Mouse (Mus musculus) liver, embryonic 11.5 days (tissue): ENCODE results near the gene Tmem39a. TPM values are rescaled to one million over a fixed set of nuclear protein-coding genes. Genes with fewer than 3 reads are reported as not detected.
A peak's percentile ranks its signal among the peaks of the same experiment; 100 is the strongest.

ENCODE experiments used
- ATAC-seq: fragments of 200-750 bp; cut with Nextera tagmentation; replicated peaks from 2 replicates; pipeline ENCODE4 v1.8.0; 2017; ENCODE audit warnings: moderate number of reproducible peaks, mild to moderate bottlenecking, moderate TSS enrichment, moderate library complexity; ENCODE audit not compliant: low FRiP score
- DNase-seq: peaks from one replicate; pipeline ENCODE4 v3.0.0-alpha.2; 2017; ENCODE audit warnings: low spot score
- H3K27ac ChIP-seq: fragments of 300-500 bp; sonication (generic); 2 replicates; pipeline ENCODE4 v1.5.1; 2014; ENCODE audit warnings: mild to moderate bottlenecking, low read depth, low read length, control low read depth
- H3K27me3 ChIP-seq: fragments of 300-500 bp; sonication (generic); replicated peaks from 2 replicates; pipeline ENCODE4 v1.6.1; 2014; ENCODE audit warnings: low read length, mixed read lengths; ENCODE audit not compliant: control insufficient read depth, insufficient read depth
- H3K36me3 ChIP-seq: fragments of 300-500 bp; sonication (generic); 2 replicates; pipeline ENCODE4 v1.6.1; 2014; ENCODE audit warnings: mild to moderate bottlenecking, low read length, moderate library complexity, mixed read lengths; ENCODE audit not compliant: control insufficient read depth, insufficient read depth
- H3K4me1 ChIP-seq: fragments of 300-500 bp; sonication (generic); replicated peaks from 2 replicates; pipeline ENCODE4 v1.6.1; 2014; ENCODE audit warnings: low read length, mixed read lengths; ENCODE audit not compliant: control insufficient read depth, insufficient read depth
- H3K4me2 ChIP-seq: fragments of 300-500 bp; sonication (generic); 2 replicates; pipeline ENCODE4 v1.6.1; 2014; ENCODE audit warnings: mild to moderate bottlenecking, control low read depth, moderate library complexity
- H3K4me3 ChIP-seq: fragments of 300-500 bp; sonication (generic); 2 replicates; pipeline ENCODE4 v1.5.1; 2014; ENCODE audit warnings: low read depth, low read length, control low read depth
- H3K9ac ChIP-seq: fragments of 300-500 bp; sonication (generic); 2 replicates; pipeline ENCODE4 v1.6.1; 2014; ENCODE audit warnings: low read depth, low read length, control low read depth
- H3K9me3 ChIP-seq: fragments of 300-500 bp; sonication (generic); 2 replicates; pipeline ENCODE4 v1.6.1; 2016; ENCODE audit warnings: low read length, inconsistent platforms, mixed read lengths; ENCODE audit not compliant: control insufficient read depth
- WGBS: fragments of 180-500 bp; shearing (Covaris S2); extraction: QIAGEN DNeasy Blood & Tissue Kit; methylation state at CpG from one replicate; pipeline ENCODE4 v1.1.7; 2014; 5-methylcytosine and 5-hydroxymethylcytosine counted together
- polyA plus RNA-seq: library from polyadenylated mRNA; unstranded; fragments of >200 nt; fragmentation: Nextera tagmentation; extraction: Ambion mirVana; gene quantifications from 2 replicates; pipeline ENCODE4 v1.2.1, GENCODE M21; 2014

Gene Tmem39a
- polyA plus RNA-seq, 1 experiment from 2014 or later: 88.7 TPM

GRCm38 (mm10) chr16:38613646-38614045, 55.1 kb downstream of the Tmem39a start:
- H3K4me3 ChIP-seq: no peak overlapping the region
- no peaks in the 10 kb centered on the region for H3K27me3 ChIP-seq
- no peaks in the 10 kb centered on the region for H3K9me3 ChIP-seq
- ATAC-seq (no peak), DNase-seq (no peak)
- H3K27ac ChIP-seq: no peak overlapping the region
- H3K36me3 ChIP-seq: peaks cover 11% of the 10 kb centered on the region
- H3K9ac ChIP-seq: no peak overlapping the region
- no peak overlapping the region for H3K4me2 ChIP-seq
- no peaks in the 10 kb centered on the region for H3K4me1 ChIP-seq
- 88% methylated on average over 6 of the region's 6 CpGs for WGBS

GRCm38 (mm10) chr16:38617977-38618376, 59.5 kb downstream of the Tmem39a start:
- no peak for ATAC-seq
- Histone ChIP-seq H3K9ac (no peak overlapping the region), H3K9me3 (no peaks in the 10 kb centered on the region), H3K36me3 (no peaks in the 10 kb centered on the region), H3K4me3 (no peak overlapping the region), H3K27ac (no peak overlapping the region), H3K4me1 (no peaks in the 10 kb centered on the region), H3K4me2 (no peak overlapping the region), H3K27me3 (no peaks in the 10 kb centered on the region)
- 90% methylated on average over 13 of the region's 13 CpGs for WGBS
- no peak for DNase-seq

- 31% methylated on average over 6 of the region's 6 CpGs for WGBS
- Histone ChIP-seq H3K36me3 (no peaks in the 10 kb centered on the region), H3K9me3 (no peaks in the 10 kb centered on the region), H3K27me3 (no peaks in the 10 kb centered on the region), H3K4me2 (no peak overlapping the region), H3K4me1 (no peaks in the 10 kb centered on the region), H3K27ac (no peak overlapping the region), H3K9ac (no peak overlapping the region), H3K4me3 (no peak overlapping the region)
- DNase-seq (peak; percentile 68), ATAC-seq (no peak)
Measured at GRCm38 (mm10) chr16:38619054-38619453, 60.6 kb downstream of the Tmem39a start.

- no peaks in the 10 kb centered on the region for H3K36me3 ChIP-seq
- 89% methylated on average over 16 of the region's 16 CpGs for WGBS
Measured at GRCm38 (mm10) chr16:38620696-38621450, 62.4 kb downstream of the Tmem39a start.

GRCm38 (mm10) chr16:38622283-38622682, 63.8 kb downstream of the Tmem39a start:
- H3K36me3 ChIP-seq: no peaks in the 10 kb centered on the region
- WGBS: 66% methylated on average over 2 of the region's 2 CpGs

More at GRCm38 (mm10) chr16:38620696-38621450, 62.4 kb downstream of the Tmem39a start:
- H3K27me3 ChIP-seq: no peaks in the 10 kb centered on the region
- no peak overlapping the region for H3K4me3 ChIP-seq
- no peak overlapping the region for H3K4me2 ChIP-seq
- no peak for DNase-seq
- no peak overlapping the region for H3K27ac ChIP-seq
- no peak for ATAC-seq
- no peaks in the 10 kb centered on the region for H3K4me1 ChIP-seq
- no peaks in the 10 kb centered on the region for H3K9me3 ChIP-seq
- H3K9ac ChIP-seq: no peak overlapping the region

GRCm38 (mm10) chr16:38624303-38624702, 65.8 kb downstream of the Tmem39a start:
- H3K9ac ChIP-seq: no peak overlapping the region
- no peaks in the 10 kb centered on the region for H3K36me3 ChIP-seq
- no peaks in the 10 kb centered on the region for H3K27me3 ChIP-seq
- DNase-seq: no peak
- no peak for ATAC-seq
- H3K27ac ChIP-seq: no peak overlapping the region
- H3K4me2 ChIP-seq: no peak overlapping the region
- H3K9me3 ChIP-seq: no peaks in the 10 kb centered on the region
- H3K4me1 ChIP-seq: no peaks in the 10 kb centered on the region
- no peak overlapping the region for H3K4me3 ChIP-seq
- WGBS: 79% methylated on average over 11 of the region's 11 CpGs

More at GRCm38 (mm10) chr16:38622283-38622682, 63.8 kb downstream of the Tmem39a start:
- no peak for ATAC-seq
- H3K27ac ChIP-seq: no peak overlapping the region
- H3K9me3 ChIP-seq: no peaks in the 10 kb centered on the region
- no peak overlapping the region for H3K9ac ChIP-seq
- H3K27me3 ChIP-seq: no peaks in the 10 kb centered on the region
- H3K4me2 ChIP-seq: no peak overlapping the region
- no peaks in the 10 kb centered on the region for H3K4me1 ChIP-seq
- DNase-seq: no peak
- no peak overlapping the region for H3K4me3 ChIP-seq

GRCm38 (mm10) chr16:38625411-38625810, 66.9 kb downstream of the Tmem39a start:
- no peak for ATAC-seq
- Histone ChIP-seq H3K4me3 (no peak overlapping the region), H3K36me3 (no peaks in the 10 kb centered on the region), H3K27me3 (no peaks in the 10 kb centered on the region), H3K27ac (no peak overlapping the region), H3K4me1 (no peaks in the 10 kb centered on the region), H3K9ac (no peak overlapping the region), H3K9me3 (no peaks in the 10 kb centered on the region), H3K4me2 (no peak overlapping the region)
- no peak for DNase-seq
- 85% methylated on average over 7 of the region's 7 CpGs for WGBS

- H3K27me3 ChIP-seq: no peaks in the 10 kb centered on the region
- no peak overlapping the region for H3K27ac ChIP-seq
- DNase-seq (no peak), ATAC-seq (no peak)
- H3K9me3 ChIP-seq: no peaks in the 10 kb centered on the region
- no peak overlapping the region for H3K4me3 ChIP-seq
- H3K4me1 ChIP-seq: no peaks in the 10 kb centered on the region
- 63% methylated on average over 10 of the region's 10 CpGs for WGBS
- no peak overlapping the region for H3K4me2 ChIP-seq
- H3K36me3 ChIP-seq: no peaks in the 10 kb centered on the region
- H3K9ac ChIP-seq: no peak overlapping the region
Measured at GRCm38 (mm10) chr16:38625811-38626369, 67.4 kb downstream of the Tmem39a start.

- WGBS: 58% methylated on average over 6 of the region's 6 CpGs
- H3K36me3 ChIP-seq: no peaks in the 10 kb centered on the region
- H3K9me3 ChIP-seq: no peaks in the 10 kb centered on the region
- H3K27ac ChIP-seq: no peak overlapping the region
- ATAC-seq (no peak), DNase-seq (peak; percentile 48)
- no peak overlapping the region for H3K9ac ChIP-seq
- no peaks in the 10 kb centered on the region for H3K4me1 ChIP-seq
- no peaks in the 10 kb centered on the region; the same call in 1 of the 2 replicates for H3K27me3 ChIP-seq
- H3K4me2 ChIP-seq: no peak overlapping the region
- no peak overlapping the region for H3K4me3 ChIP-seq
Measured at GRCm38 (mm10) chr16:38632147-38632546, 73.6 kb downstream of the Tmem39a start.
